Mouse (Mus musculus): ENCODE data around the gene Srp9. TPM values are rescaled to one million over a fixed set of nuclear protein-coding genes. Genes with fewer than 3 reads are reported as not detected.
"Not testable (repeated sequence)": the region's sequence is repeated elsewhere in the genome, so short reads cannot be mapped to it uniquely, and the experiment has no call there.

Gene Srp9
- polyA plus RNA-seq, 1 experiment from 2014 or later: 179 TPM

DNA sequence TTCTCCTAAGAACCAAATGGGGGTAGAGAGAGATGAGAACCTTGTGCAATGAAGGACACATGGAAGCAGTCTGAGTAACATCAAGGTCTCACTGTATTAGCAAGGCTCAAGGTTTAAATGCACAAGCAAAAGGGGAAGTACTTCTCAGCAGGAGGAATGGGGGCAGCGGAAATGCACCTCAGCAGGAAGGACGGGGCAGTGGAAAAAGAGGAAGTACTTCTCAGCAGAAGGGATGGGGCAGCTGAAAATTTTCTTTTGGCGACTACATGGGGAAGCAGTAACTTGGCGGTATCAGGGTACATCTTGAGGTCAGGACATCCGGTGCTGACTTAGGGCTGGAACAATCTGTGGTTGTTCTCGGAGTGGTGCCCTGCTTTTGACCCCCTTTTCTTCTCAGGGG, 45.7 kb downstream of the Srp9 start:
- H3K4me3 ChIP-seq (ENCODE audit: low read depth, low read length); H3K27me3 ChIP-seq (ENCODE audit: control insufficient read depth, insufficient read depth, low read length); H3K36me3 ChIP-seq (ENCODE audit: control insufficient read depth, insufficient read depth, low read length); H3K4me1 ChIP-seq (ENCODE audit: control insufficient read depth, insufficient read depth, low read length); ATAC-seq (ENCODE audit: insufficient number of reproducible peaks, low FRiP score, low TSS enrichment, low read depth); H3K4me2 ChIP-seq (ENCODE audit: low read depth, severe bottlenecking); H3K27ac ChIP-seq (replicated peaks; ENCODE audit: low read depth, low read length); DNase-seq (ENCODE audit: low spot score); H3K9ac ChIP-seq (ENCODE audit: low read length); H3K9me3 ChIP-seq (ENCODE audit: control insufficient read depth, low read length): not testable (repeated sequence)
- WGBS: 90% methylated on average over 6 of the region's 6 CpGs

DNA sequence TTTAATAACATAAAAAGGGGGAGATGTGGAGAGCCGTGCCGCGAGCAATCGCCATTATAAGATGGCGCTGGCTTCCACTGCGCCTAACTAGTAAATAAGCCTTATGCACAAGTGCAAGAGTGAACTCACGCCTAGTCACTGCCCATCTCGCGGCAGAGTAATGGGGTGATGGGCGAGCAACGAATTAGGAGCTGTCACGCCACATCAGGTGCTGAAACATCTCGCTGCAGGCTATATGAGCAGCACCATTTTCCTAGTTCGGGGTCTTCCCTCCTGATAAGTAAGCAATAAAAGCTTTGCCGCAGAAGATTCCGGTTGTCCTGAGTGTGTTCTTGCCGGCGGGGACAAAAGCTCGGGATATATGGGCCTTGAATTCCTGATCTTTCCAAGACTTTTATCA, 52.4 kb downstream of the Srp9 start:
- not testable (repeated sequence) for H3K27ac ChIP-seq (replicated peaks; ENCODE audit: low read depth, low read length); H3K4me3 ChIP-seq (ENCODE audit: low read depth, low read length); DNase-seq (ENCODE audit: low spot score); ATAC-seq (ENCODE audit: insufficient number of reproducible peaks, low FRiP score, low TSS enrichment, low read depth); H3K4me1 ChIP-seq (ENCODE audit: control insufficient read depth, insufficient read depth, low read length); H3K36me3 ChIP-seq (ENCODE audit: control insufficient read depth, insufficient read depth, low read length); H3K9me3 ChIP-seq (ENCODE audit: control insufficient read depth, low read length); H3K4me2 ChIP-seq (ENCODE audit: low read depth, severe bottlenecking); H3K27me3 ChIP-seq (ENCODE audit: control insufficient read depth, insufficient read depth, low read length); H3K9ac ChIP-seq (ENCODE audit: low read length)
- 92% methylated on average over 19 of the region's 19 CpGs for WGBS

DNA sequence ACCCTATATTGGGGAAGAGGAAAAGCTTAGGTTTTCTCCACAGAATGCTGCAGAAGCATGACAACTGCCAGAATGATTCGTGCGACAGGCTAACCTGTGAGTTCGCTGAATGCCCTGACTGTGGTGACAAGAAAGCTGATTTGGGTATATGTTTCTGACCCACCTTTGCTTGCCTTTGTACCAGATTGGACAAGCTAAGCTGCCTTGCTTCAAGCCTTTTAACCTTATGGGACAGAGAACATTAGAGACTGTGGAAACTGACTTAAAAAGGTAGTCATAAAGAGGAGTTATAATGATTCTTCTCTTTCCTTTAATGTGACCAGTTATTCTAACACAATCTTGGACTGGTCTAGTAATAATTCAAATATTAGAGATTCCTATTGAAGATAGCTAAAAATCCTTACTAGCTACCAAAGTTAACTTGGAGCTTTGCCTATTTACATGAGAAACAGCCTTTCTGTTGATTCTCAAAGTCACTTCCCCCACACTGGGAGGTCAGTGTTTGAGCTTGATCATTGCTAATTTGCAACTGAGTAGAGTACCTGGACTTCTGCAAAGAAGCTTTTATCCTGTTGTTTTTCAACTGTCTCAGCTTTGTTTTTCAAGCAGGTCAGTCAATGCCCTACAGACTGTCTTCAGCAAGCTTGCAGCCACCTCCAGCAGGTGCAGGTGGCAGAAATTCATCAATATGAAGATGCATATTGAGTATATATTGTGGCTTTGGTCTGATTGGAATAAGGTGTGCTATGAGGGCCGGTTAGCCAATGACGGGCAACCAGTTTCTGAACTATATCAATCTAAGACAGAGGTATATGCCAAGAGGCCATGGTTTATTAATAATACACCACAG, 57.1 kb downstream of the Srp9 start:
- WGBS: 68% methylated on average over 5 of the region's 5 CpGs
- no peaks in the 10 kb centered on the region for H3K36me3 ChIP-seq (ENCODE audit: control insufficient read depth, insufficient read depth, low read length)
- DNase-seq (ENCODE audit: low spot score) (no peak), ATAC-seq (ENCODE audit: insufficient number of reproducible peaks, low FRiP score, low TSS enrichment, low read depth) (no peak)
- no peak overlapping the region for H3K9ac ChIP-seq (ENCODE audit: low read length)
- H3K4me2 ChIP-seq (ENCODE audit: low read depth, severe bottlenecking): no peak overlapping the region
- H3K4me3 ChIP-seq (ENCODE audit: low read depth, low read length): no peak overlapping the region
- H3K4me1 ChIP-seq (ENCODE audit: control insufficient read depth, insufficient read depth, low read length): no peaks in the 10 kb centered on the region
- H3K27ac ChIP-seq (replicated peaks; ENCODE audit: low read depth, low read length): no peak overlapping the region
- H3K9me3 ChIP-seq (ENCODE audit: control insufficient read depth, low read length): no peaks in the 10 kb centered on the region
- H3K27me3 ChIP-seq (ENCODE audit: control insufficient read depth, insufficient read depth, low read length): no peaks in the 10 kb centered on the region

Other genes with a start within 250 kb of the Srp9 start
- 28.5 and 29.5 TPM in 2 replicates for gene Enah, start 104.7 kb upstream of the Srp9 start, polyA plus RNA-seq (2014; fragmentation: Nextera tagmentation; extraction: Ambion mirVana)
- gene Vmn1r1, start 39.7 kb downstream of the Srp9 start, polyA plus RNA-seq (2014; fragmentation: Nextera tagmentation; extraction: Ambion mirVana): not detected in 2 replicates
- gene Degs1, start 158.1 kb downstream of the Srp9 start, polyA plus RNA-seq (2014; fragmentation: Nextera tagmentation; extraction: Ambion mirVana): 65.1 and 73.6 TPM in 2 replicates
- gene Fbxo28, start 216.9 kb downstream of the Srp9 start, polyA plus RNA-seq (2014; fragmentation: Nextera tagmentation; extraction: Ambion mirVana): 26.4 and 27.7 TPM in 2 replicates

Measured in limb, embryonic 11.5 days (tissue).